Mouse (Mus musculus) layer of hippocampus, adult 9-11 months (tissue): ENCODE measurements around the gene Tex2.
A peak's percentile ranks its signal among the peaks of the same experiment; 100 is the strongest.
"Not testable (repeated sequence)": the region's sequence is repeated elsewhere in the genome, so short reads cannot be mapped to it uniquely, and the experiment has no call there.

ENCODE experiments used
- DNase-seq: peaks from one replicate; pipeline ENCODE4 v3.0.0; 2022

Gene Tex2

GRCm38 (mm10) chr11:106612961-106613637 is at the start of gene Tex2:
Tex2 (minus strand) TSS chr11:106613423.
- DNase-seq, result peak; percentile 98

GRCm38 (mm10) chr11:106662634-106663407 is 49.6 kb upstream of the Tex2 start:
- no peak for DNase-seq

GRCm38 (mm10) chr11:106660453-106661081 is 47.3 kb upstream of the Tex2 start:
- DNase-seq, result peak; percentile 34

GRCm38 (mm10) chr11:106659598-106660295 is 46.5 kb upstream of the Tex2 start:
- no peak for DNase-seq

GRCm38 (mm10) chr11:106658051-106658880 is 45.0 kb upstream of the Tex2 start:
- DNase-seq, result peak; percentile 83

GRCm38 (mm10) chr11:106656896-106657498 is 43.8 kb upstream of the Tex2 start:
- not testable (repeated sequence) for DNase-seq

GRCm38 (mm10) chr11:106648347-106648746 is 35.1 kb upstream of the Tex2 start:
- peak; percentile 27 for DNase-seq

- no peak for DNase-seq
Observed at GRCm38 (mm10) chr11:106642966-106643637, 29.9 kb upstream of the Tex2 start.

GRCm38 (mm10) chr11:106641580-106641979 is 28.4 kb upstream of the Tex2 start:
- DNase-seq, result no peak

- no peak for DNase-seq
Observed at GRCm38 (mm10) chr11:106640059-106640458, 26.8 kb upstream of the Tex2 start.

GRCm38 (mm10) chr11:106639356-106639692 is 26.1 kb upstream of the Tex2 start:
- no peak for DNase-seq

- no peak for DNase-seq
Observed at GRCm38 (mm10) chr11:106638551-106639355, 25.5 kb upstream of the Tex2 start.

GRCm38 (mm10) chr11:106637754-106638153 is 24.5 kb upstream of the Tex2 start:
- no peak for DNase-seq

- no peak for DNase-seq
Observed at GRCm38 (mm10) chr11:106635946-106636345, 22.7 kb upstream of the Tex2 start.

GRCm38 (mm10) chr11:106634175-106634574 is 21.0 kb upstream of the Tex2 start:
- not testable (repeated sequence) for DNase-seq

- no peak for DNase-seq
Observed at GRCm38 (mm10) chr11:106633456-106633855, 20.2 kb upstream of the Tex2 start.

- DNase-seq, result peak; percentile 51
Observed at GRCm38 (mm10) chr11:106627692-106628091, 14.5 kb upstream of the Tex2 start.

GRCm38 (mm10) chr11:106625577-106625976 is 12.4 kb upstream of the Tex2 start:
- DNase-seq, result no peak

- DNase-seq, result peak; percentile 53
Observed at GRCm38 (mm10) chr11:106623629-106624028, 10.4 kb upstream of the Tex2 start.

- DNase-seq, result no peak
Observed at GRCm38 (mm10) chr11:106622056-106622455, 8.8 kb upstream of the Tex2 start.
